Mouse (Mus musculus): ENCODE results near the gene Spata48. TPM values are rescaled to one million over a fixed set of nuclear protein-coding genes. Genes with fewer than 3 reads are reported as not detected.

Gene Spata48
- polyA plus RNA-seq, 1 experiment = not detected

GRCm38 (mm10) chr11:11521908-11522441, 60.1 kb downstream of the Spata48 start:
- no peaks in the 10 kb centered on the region for H3K36me3 ChIP-seq (ENCODE audit: control insufficient read depth, insufficient read depth)
- H3K79me3 ChIP-seq (ENCODE audit: low read depth) = no peaks in the 10 kb centered on the region
- TF ChIP-seq CTCF (IDR thresholded peaks at IDR 0.05; ENCODE audit: control insufficient read depth, insufficient read depth, insufficient read length) (no peak), MYOD1 (IDR thresholded peaks at IDR 0.05; ENCODE audit: control insufficient read depth, insufficient read length, low read depth) (no peak), MAX (IDR thresholded peaks at IDR 0.05) (no peak), FOSL1 (IDR thresholded peaks at IDR 0.05; ENCODE audit: insufficient read depth, low read length, poor library complexity, severe bottlenecking) (no peak), CEBPB (IDR thresholded peaks at IDR 0.05; ENCODE audit: low read depth) (no peak), MYOG (IDR thresholded peaks at IDR 0.05; ENCODE audit: control insufficient read depth, extremely low read depth, insufficient read length) (no peak), USF1 (IDR thresholded peaks at IDR 0.05; ENCODE audit: low read depth) (no peak)
- H3ac ChIP-seq (ENCODE audit: control insufficient read depth, insufficient read length, low read depth) = no peak overlapping the region
- H3K79me2 ChIP-seq (ENCODE audit: control insufficient read depth, insufficient read depth) = no peaks in the 10 kb centered on the region
- H3K4me3 ChIP-seq (ENCODE audit: insufficient read depth, poor library complexity, severe bottlenecking) = no peak overlapping the region
- H3K27me3 ChIP-seq (ENCODE audit: control insufficient read depth, insufficient read depth, insufficient read length) = no peaks in the 10 kb centered on the region

- H3K4me3 ChIP-seq (ENCODE audit: insufficient read depth, poor library complexity, severe bottlenecking) = no peak overlapping the region
- no peak for TF ChIP-seq USF1 (IDR thresholded peaks at IDR 0.05; ENCODE audit: low read depth)
- TF ChIP-seq CTCF (IDR thresholded peaks at IDR 0.05; ENCODE audit: control insufficient read depth, insufficient read depth, insufficient read length) = no peak
- no peak for TF ChIP-seq FOSL1 (IDR thresholded peaks at IDR 0.05; ENCODE audit: insufficient read depth, low read length, poor library complexity, severe bottlenecking)
- TF ChIP-seq MYOD1 (IDR thresholded peaks at IDR 0.05; ENCODE audit: control insufficient read depth, insufficient read length, low read depth) = no peak
- no peak for TF ChIP-seq MAX (IDR thresholded peaks at IDR 0.05)
- no peak for TF ChIP-seq MYOG (IDR thresholded peaks at IDR 0.05; ENCODE audit: control insufficient read depth, extremely low read depth, insufficient read length)
- no peak for TF ChIP-seq CEBPB (IDR thresholded peaks at IDR 0.05; ENCODE audit: low read depth)
These were observed 66.9 kb downstream of the Spata48 start for GRCm38 (mm10) chr11:11528760-11529159.

GRCm38 (mm10) chr11:11529165-11529564, 67.3 kb downstream of the Spata48 start:
- H3ac ChIP-seq (ENCODE audit: control insufficient read depth, insufficient read length, low read depth) = no peak overlapping the region
- H3K4me3 ChIP-seq (ENCODE audit: insufficient read depth, poor library complexity, severe bottlenecking) = no peak overlapping the region
- H3K36me3 ChIP-seq (ENCODE audit: control insufficient read depth, insufficient read depth) = no peaks in the 10 kb centered on the region
- H3K79me3 ChIP-seq (ENCODE audit: low read depth) = no peaks in the 10 kb centered on the region
- TF ChIP-seq CTCF (IDR thresholded peaks at IDR 0.05; ENCODE audit: control insufficient read depth, insufficient read depth, insufficient read length) (no peak), FOSL1 (IDR thresholded peaks at IDR 0.05; ENCODE audit: insufficient read depth, low read length, poor library complexity, severe bottlenecking) (no peak), MYOD1 (IDR thresholded peaks at IDR 0.05; ENCODE audit: control insufficient read depth, insufficient read length, low read depth) (no peak), USF1 (IDR thresholded peaks at IDR 0.05; ENCODE audit: low read depth) (no peak), MAX (IDR thresholded peaks at IDR 0.05) (no peak), MYOG (IDR thresholded peaks at IDR 0.05; ENCODE audit: control insufficient read depth, extremely low read depth, insufficient read length) (no peak), CEBPB (IDR thresholded peaks at IDR 0.05; ENCODE audit: low read depth) (no peak)
- no peaks in the 10 kb centered on the region for H3K79me2 ChIP-seq (ENCODE audit: control insufficient read depth, insufficient read depth)
- no peaks in the 10 kb centered on the region for H3K27me3 ChIP-seq (ENCODE audit: control insufficient read depth, insufficient read depth, insufficient read length)

More at GRCm38 (mm10) chr11:11528760-11529159, 66.9 kb downstream of the Spata48 start:
- H3K79me2 ChIP-seq (ENCODE audit: control insufficient read depth, insufficient read depth) = no peaks in the 10 kb centered on the region
- no peak overlapping the region for H3ac ChIP-seq (ENCODE audit: control insufficient read depth, insufficient read length, low read depth)
- no peaks in the 10 kb centered on the region for H3K27me3 ChIP-seq (ENCODE audit: control insufficient read depth, insufficient read depth, insufficient read length)
- no peaks in the 10 kb centered on the region for H3K36me3 ChIP-seq (ENCODE audit: control insufficient read depth, insufficient read depth)
- H3K79me3 ChIP-seq (ENCODE audit: low read depth) = no peaks in the 10 kb centered on the region

GRCm38 (mm10) chr11:11530126-11530525, 68.2 kb downstream of the Spata48 start:
- H3K36me3 ChIP-seq (ENCODE audit: control insufficient read depth, insufficient read depth) = no peaks in the 10 kb centered on the region
- H3K79me3 ChIP-seq (ENCODE audit: low read depth) = no peaks in the 10 kb centered on the region
- H3K79me2 ChIP-seq (ENCODE audit: control insufficient read depth, insufficient read depth) = no peaks in the 10 kb centered on the region
- H3K27me3 ChIP-seq (ENCODE audit: control insufficient read depth, insufficient read depth, insufficient read length) = no peaks in the 10 kb centered on the region
- H3ac ChIP-seq (ENCODE audit: control insufficient read depth, insufficient read length, low read depth) = no peak overlapping the region
- H3K4me3 ChIP-seq (ENCODE audit: insufficient read depth, poor library complexity, severe bottlenecking) = no peak overlapping the region
- TF ChIP-seq CTCF (IDR thresholded peaks at IDR 0.05; ENCODE audit: control insufficient read depth, insufficient read depth, insufficient read length) = no peak
- TF ChIP-seq USF1 (IDR thresholded peaks at IDR 0.05; ENCODE audit: low read depth) = no peak
- TF ChIP-seq MYOG (IDR thresholded peaks at IDR 0.05; ENCODE audit: control insufficient read depth, extremely low read depth, insufficient read length) = no peak
- TF ChIP-seq FOSL1 (IDR thresholded peaks at IDR 0.05; ENCODE audit: insufficient read depth, low read length, poor library complexity, severe bottlenecking) = no peak
- no peak for TF ChIP-seq MYOD1 (IDR thresholded peaks at IDR 0.05; ENCODE audit: control insufficient read depth, insufficient read length, low read depth)
- no peak for TF ChIP-seq MAX (IDR thresholded peaks at IDR 0.05)
- TF ChIP-seq CEBPB (IDR thresholded peaks at IDR 0.05; ENCODE audit: low read depth) = no peak

GRCm38 (mm10) chr11:11536295-11536694, 74.4 kb downstream of the Spata48 start:
- H3K4me3 ChIP-seq (ENCODE audit: insufficient read depth, poor library complexity, severe bottlenecking) = no peak overlapping the region
- H3ac ChIP-seq (ENCODE audit: control insufficient read depth, insufficient read length, low read depth) = no peak overlapping the region
- no peaks in the 10 kb centered on the region for H3K27me3 ChIP-seq (ENCODE audit: control insufficient read depth, insufficient read depth, insufficient read length)
- no peaks in the 10 kb centered on the region for H3K36me3 ChIP-seq (ENCODE audit: control insufficient read depth, insufficient read depth)
- TF ChIP-seq MAX (IDR thresholded peaks at IDR 0.05) (no peak), MYOG (IDR thresholded peaks at IDR 0.05; ENCODE audit: control insufficient read depth, extremely low read depth, insufficient read length) (no peak), CTCF (IDR thresholded peaks at IDR 0.05; ENCODE audit: control insufficient read depth, insufficient read depth, insufficient read length) (no peak), FOSL1 (IDR thresholded peaks at IDR 0.05; ENCODE audit: insufficient read depth, low read length, poor library complexity, severe bottlenecking) (no peak), USF1 (IDR thresholded peaks at IDR 0.05; ENCODE audit: low read depth) (no peak), MYOD1 (IDR thresholded peaks at IDR 0.05; ENCODE audit: control insufficient read depth, insufficient read length, low read depth) (no peak), CEBPB (IDR thresholded peaks at IDR 0.05; ENCODE audit: low read depth) (no peak)
- no peaks in the 10 kb centered on the region for H3K79me3 ChIP-seq (ENCODE audit: low read depth)
- no peaks in the 10 kb centered on the region for H3K79me2 ChIP-seq (ENCODE audit: control insufficient read depth, insufficient read depth)

Measured in C2C12 (cell line).